Mouse (Mus musculus) lung, embryonic 15.5 days (tissue): ENCODE measurements around the gene Kif3b. TPM values are rescaled to one million over a fixed set of nuclear protein-coding genes. Genes with fewer than 3 reads are reported as not detected.

Experiments
- ATAC-seq: fragments of 200-750 bp; cut with Nextera tagmentation; 2 replicates; pipeline ENCODE4 v1.8.0; 2017; ENCODE audit warnings: moderate number of reproducible peaks, borderline replicate concordance; ENCODE audit not compliant: low FRiP score, low TSS enrichment; ENCODE audit errors: extremely low read depth
- H3K27ac ChIP-seq: fragments of 300-500 bp; sonication (generic); 2 replicates; pipeline ENCODE4 v1.5.1; 2015; ENCODE audit warnings: moderate library complexity, mild to moderate bottlenecking, inconsistent platforms
- H3K27me3 ChIP-seq: fragments of 300-500 bp; sonication (generic); 2 replicates; pipeline ENCODE4 v1.6.1; 2015; ENCODE audit warnings: inconsistent platforms
- H3K36me3 ChIP-seq: fragments of 300-500 bp; sonication (generic); 2 replicates; pipeline ENCODE4 v1.6.1; 2015; ENCODE audit warnings: inconsistent platforms
- H3K4me1 ChIP-seq: fragments of 300-500 bp; sonication (generic); 2 replicates; pipeline ENCODE4 v1.6.1; 2015; ENCODE audit warnings: inconsistent platforms
- H3K4me2 ChIP-seq: fragments of 300-500 bp; sonication (generic); 2 replicates; pipeline ENCODE4 v1.6.1; 2015; ENCODE audit warnings: inconsistent platforms, mild to moderate bottlenecking, moderate library complexity
- H3K4me3 ChIP-seq: fragments of 300-500 bp; sonication (generic); 2 replicates; pipeline ENCODE4 v1.5.1; 2015; ENCODE audit warnings: mild to moderate bottlenecking, inconsistent platforms
- H3K9ac ChIP-seq: fragments of 300-500 bp; sonication (generic); 2 replicates; pipeline ENCODE4 v1.6.1; 2015; ENCODE audit warnings: inconsistent platforms
- H3K9me3 ChIP-seq: fragments of 300-500 bp; sonication (generic); 2 replicates; pipeline ENCODE4 v1.6.1; 2016; ENCODE audit warnings: inconsistent platforms
- WGBS: fragments of 180-500 bp; shearing (Covaris S2); methylation state at CpG from one replicate; pipeline ENCODE4 v1.1.7; 2015; 5-methylcytosine and 5-hydroxymethylcytosine counted together
- polyA plus RNA-seq: library from polyadenylated mRNA; unstranded; fragments of >200 nt; fragmentation: Nextera tagmentation; extraction: Ambion mirVana; gene quantifications from 2 replicates; pipeline ENCODE4 v1.2.1, GENCODE M21; 2015

Kif3b gene
- polyA plus RNA-seq, 1 experiment from 2014 or later, result 7.3 TPM

DNA sequence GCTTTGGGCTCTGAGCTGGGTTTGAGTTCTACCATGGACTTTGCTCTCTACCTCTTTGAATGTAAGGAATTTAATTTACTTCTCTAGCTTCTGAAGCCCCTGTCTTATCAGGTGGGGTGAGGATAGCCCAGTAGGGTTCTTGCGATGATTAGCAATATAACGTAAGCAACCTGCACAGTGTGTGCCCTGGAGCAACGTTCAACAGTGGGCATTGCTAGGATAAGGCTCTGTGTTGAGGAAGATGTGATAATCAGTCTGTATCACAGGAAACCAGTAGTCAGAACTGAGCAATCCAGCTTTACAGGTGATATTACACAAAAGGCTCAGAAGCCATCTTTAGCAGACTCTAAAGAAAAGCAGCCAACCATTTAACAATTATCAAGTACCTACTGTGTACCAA is 43.1 kb downstream of the Kif3b start:
- H3K4me3 ChIP-seq, result no peak overlapping the region
- no peak overlapping the region for H3K9ac ChIP-seq
- H3K27ac ChIP-seq, result no peak overlapping the region
- 75% methylated on average over 3 of the region's 3 CpGs for WGBS
- no peaks in the 10 kb centered on the region for H3K27me3 ChIP-seq
- no peak overlapping the region for H3K4me2 ChIP-seq
- H3K9me3 ChIP-seq, result no peaks in the 10 kb centered on the region
- H3K4me1 ChIP-seq, result 0 out of 2 replicates have a peak, but pooled peaks cover 4% of the 10 kb centered on the region
- ATAC-seq, result no peak
- H3K36me3 ChIP-seq, result peaks cover 13% of the 10 kb centered on the region

DNA sequence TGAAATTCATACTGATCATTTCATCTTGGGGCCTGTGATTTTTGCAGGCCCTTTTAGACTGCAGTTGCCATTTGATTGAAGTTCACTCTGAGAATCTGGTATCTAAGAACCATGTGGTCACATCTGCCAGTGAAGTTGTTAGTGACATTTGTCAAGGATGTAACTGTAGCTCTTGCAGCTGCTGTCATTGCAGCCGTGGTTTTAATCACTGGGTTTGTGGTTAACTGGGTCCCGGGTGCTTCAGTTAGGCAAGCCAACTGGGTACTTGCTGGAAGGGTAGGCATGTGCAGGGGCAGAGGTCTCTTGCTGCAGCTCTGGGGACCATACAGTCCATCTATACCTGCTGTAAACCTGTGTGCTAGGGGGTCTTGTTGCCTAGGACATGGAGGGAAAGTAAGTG is 44.9 kb downstream of the Kif3b start:
- no peaks in the 10 kb centered on the region for H3K9me3 ChIP-seq
- H3K4me3 ChIP-seq, result no peak overlapping the region
- no peak overlapping the region for H3K27ac ChIP-seq
- no peak overlapping the region for H3K4me2 ChIP-seq
- no peaks in the 10 kb centered on the region for H3K27me3 ChIP-seq
- H3K36me3 ChIP-seq, result 0 out of 2 replicates have a peak, but pooled peaks cover 3% of the 10 kb centered on the region
- 0 out of 2 replicates have a peak, but pooled peaks cover 4% of the 10 kb centered on the region for H3K4me1 ChIP-seq
- 32% methylated on average over 2 of the region's 2 CpGs for WGBS
- no peak overlapping the region for H3K9ac ChIP-seq
- ATAC-seq, result no peak

DNA sequence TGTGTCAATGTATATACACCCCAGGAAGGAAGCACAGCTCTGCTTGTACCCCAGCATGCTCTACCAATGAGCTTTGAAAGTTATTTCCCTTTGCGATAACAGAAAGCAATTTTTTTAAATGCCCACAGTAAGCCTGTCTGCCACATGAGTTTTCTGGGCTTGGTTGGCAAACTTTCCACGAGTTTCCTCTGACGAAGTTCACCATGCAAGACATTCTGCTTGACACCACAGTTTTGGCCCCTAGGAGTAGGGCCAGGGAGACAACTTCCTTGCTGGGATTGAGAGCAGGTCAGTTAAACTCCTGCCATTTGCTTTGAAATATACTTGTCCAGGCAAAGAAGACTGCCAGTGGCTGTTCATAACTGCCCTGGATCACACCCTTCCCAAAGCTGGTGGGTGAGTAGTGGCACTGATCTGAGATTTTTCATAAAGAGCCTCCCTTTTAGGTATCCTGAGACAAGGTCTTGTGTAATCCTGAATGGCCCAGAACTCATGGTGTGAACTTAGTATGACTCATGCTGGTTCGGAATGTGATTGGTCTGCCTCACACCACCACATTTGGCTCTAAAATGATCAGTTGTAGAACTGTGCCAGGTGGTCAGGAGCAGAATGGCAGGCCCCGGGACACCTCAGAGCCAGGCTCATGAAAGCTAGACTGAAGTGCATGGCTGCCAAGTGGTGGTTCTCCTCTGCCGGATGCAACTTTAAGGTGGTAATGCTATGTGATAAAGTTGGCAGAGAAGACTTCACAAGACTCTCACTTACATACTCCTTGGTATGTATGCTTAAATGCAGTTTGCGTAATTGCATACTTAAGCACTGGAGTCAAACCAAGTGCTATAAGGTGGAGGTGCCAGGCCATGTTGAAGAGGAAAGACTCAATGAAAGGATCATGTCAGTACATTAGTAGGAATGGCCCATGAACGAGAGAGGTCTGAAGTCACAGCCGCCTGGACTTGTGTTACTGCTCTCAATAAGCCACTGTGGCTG is 47.4 kb downstream of the Kif3b start:
- no peaks in the 10 kb centered on the region for H3K9me3 ChIP-seq
- no peak overlapping the region for H3K9ac ChIP-seq
- no peaks in the 10 kb centered on the region for H3K27me3 ChIP-seq
- 0 out of 2 replicates have a peak, but pooled peaks cover 4% of the 10 kb centered on the region for H3K4me1 ChIP-seq
- H3K27ac ChIP-seq, result no peak overlapping the region
- peaks cover 7% of the 10 kb centered on the region; the same call in 1 of the 2 replicates for H3K36me3 ChIP-seq
- ATAC-seq, result no peak
- no peak overlapping the region for H3K4me3 ChIP-seq
- WGBS, result 79% methylated on average over 9 of the region's 9 CpGs
- no peak overlapping the region for H3K4me2 ChIP-seq

DNA sequence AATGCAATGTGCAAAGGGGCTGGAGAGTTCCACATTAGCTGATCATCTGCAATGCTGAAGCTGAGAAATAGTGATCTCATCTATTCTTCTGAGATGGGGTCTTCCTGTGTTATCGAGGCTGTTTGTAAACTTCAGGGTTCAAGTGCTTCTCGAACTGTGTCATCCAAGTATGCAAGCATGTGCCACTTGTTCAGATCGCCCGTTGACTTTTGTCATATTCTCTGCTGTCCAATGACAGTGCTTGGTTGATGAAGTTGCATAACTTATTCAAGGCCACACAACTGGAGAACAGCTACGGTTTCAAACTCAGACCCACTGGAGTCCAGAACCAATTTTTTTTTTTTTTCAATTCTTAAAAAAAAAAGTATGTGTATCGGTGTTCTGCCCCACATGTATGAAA is 51.0 kb downstream of the Kif3b start:
- Histone ChIP-seq H3K4me1 (peaks cover 14% of the 10 kb centered on the region; the same call in 1 of the 2 replicates), H3K9ac (no peak overlapping the region), H3K36me3 (peaks cover 7% of the 10 kb centered on the region; the same call in 1 of the 2 replicates), H3K4me2 (no peak overlapping the region), H3K27me3 (no peaks in the 10 kb centered on the region), H3K27ac (no peak overlapping the region), H3K9me3 (no peaks in the 10 kb centered on the region), H3K4me3 (no peak overlapping the region)
- WGBS, result 78% methylated on average over 6 of the region's 6 CpGs
- no peak for ATAC-seq

- no peak for ATAC-seq
- Histone ChIP-seq H3K9me3 (no peaks in the 10 kb centered on the region), H3K27ac (no peak overlapping the region), H3K4me3 (no peak overlapping the region), H3K36me3 (peaks cover 7% of the 10 kb centered on the region; the same call in 1 of the 2 replicates), H3K9ac (no peak overlapping the region), H3K4me2 (no peak overlapping the region), H3K4me1 (peaks cover 14% of the 10 kb centered on the region; the same call in 1 of the 2 replicates), H3K27me3 (no peaks in the 10 kb centered on the region)
- WGBS, result 68% methylated on average over 3 of the region's 3 CpGs
These were observed 51.4 kb downstream of the Kif3b start for GRCm38 (mm10) chr2:153342602-153343001.

DNA sequence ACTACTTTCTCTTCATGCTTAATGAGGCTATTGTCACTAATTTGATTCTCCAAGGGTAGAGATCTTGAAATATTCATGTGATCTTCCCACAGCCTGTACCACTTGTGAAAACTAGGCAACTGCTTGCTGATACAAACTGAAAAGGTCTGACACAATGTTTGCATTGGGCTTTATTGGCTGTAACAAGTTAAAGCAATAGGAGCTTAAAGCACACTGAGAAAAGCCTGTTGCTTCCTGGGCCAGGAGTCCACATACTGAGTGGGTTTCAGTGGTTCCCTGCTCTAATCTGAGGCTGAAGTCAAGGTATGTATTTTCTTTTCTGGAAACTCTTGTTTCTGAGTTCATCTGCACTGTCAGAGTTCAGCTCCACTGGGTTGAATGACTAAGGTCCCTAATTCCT is 52.0 kb downstream of the Kif3b start:
- ATAC-seq, result no peak
- H3K9ac ChIP-seq, result no peak overlapping the region

DNA sequence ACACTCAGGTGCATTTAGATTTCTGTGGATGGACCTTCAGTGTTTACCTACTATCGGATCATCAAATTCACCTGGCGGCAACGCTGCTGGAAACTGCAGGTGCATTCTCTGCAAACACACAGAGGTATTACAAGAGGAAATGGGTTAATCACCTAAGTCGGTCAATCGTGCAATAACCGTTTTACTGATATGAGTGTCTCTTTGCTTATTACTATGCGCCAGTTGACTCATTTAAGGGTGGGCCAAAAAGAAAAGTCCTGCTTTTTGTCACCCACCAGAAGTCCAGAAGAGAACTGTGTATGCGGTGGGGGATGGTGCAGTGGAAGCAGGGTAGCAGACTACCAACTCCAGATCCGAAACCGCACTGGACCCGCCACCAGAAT is 53.8 kb downstream of the Kif3b start:
- peak overlapping the region; percentile 58 for H3K9ac ChIP-seq
- H3K27ac ChIP-seq, result peak overlapping the region; percentile 100
- H3K4me3 ChIP-seq, result peak overlapping the region; percentile 84
- no peaks in the 10 kb centered on the region for H3K27me3 ChIP-seq
- H3K4me1 ChIP-seq, result peaks cover 28% of the 10 kb centered on the region
- 3% methylated on average over 11 of the region's 11 CpGs for WGBS
- peak overlapping the region; percentile 59 for H3K4me2 ChIP-seq
- H3K36me3 ChIP-seq, result peaks cover 7% of the 10 kb centered on the region; the same call in 1 of the 2 replicates
- H3K9me3 ChIP-seq, result no peaks in the 10 kb centered on the region
- ATAC-seq, result no peak

More for the DNA sequence above, 52.0 kb downstream of the Kif3b start:
- Histone ChIP-seq H3K27ac (no peak overlapping the region), H3K9me3 (no peaks in the 10 kb centered on the region), H3K4me1 (peaks cover 18% of the 10 kb centered on the region), H3K4me3 (no peak overlapping the region), H3K4me2 (no peak overlapping the region), H3K27me3 (no peaks in the 10 kb centered on the region), H3K36me3 (peaks cover 7% of the 10 kb centered on the region; the same call in 1 of the 2 replicates)

- Histone ChIP-seq H3K4me1 (peaks cover 33% of the 10 kb centered on the region), H3K36me3 (peaks cover 6% of the 10 kb centered on the region; the same call in 1 of the 2 replicates), H3K4me2 (peak within 1 kb of the TSS; percentile 64), H3K9ac (peak within 1 kb of the TSS; percentile 96), H3K27ac (peak within 1 kb of the TSS; percentile 100), H3K9me3 (no peaks in the 10 kb centered on the region), H3K4me3 (peak within 1 kb of the TSS; percentile 84), H3K27me3 (no peaks in the 10 kb centered on the region)
- under 1% methylated on average over 71 of the region's 79 CpGs for WGBS
- peak; percentile 95 for ATAC-seq
These were observed 54.4 kb downstream of the Kif3b start, which contains the start of gene Asxl1 for GRCm38 (mm10) chr2:153345454-153346220. Gene Asxl1, plus strand, starts transcription at chr2:153345829.

GRCm38 (mm10) chr2:153346221-153347182 is 55.3 kb downstream of the Kif3b start:
- Histone ChIP-seq H3K4me3 (peak overlapping the region; percentile 84), H3K9me3 (no peaks in the 10 kb centered on the region), H3K36me3 (peaks cover 4% of the 10 kb centered on the region; the same call in 1 of the 2 replicates), H3K9ac (peak overlapping the region; percentile 96), H3K27ac (peak overlapping the region; percentile 100), H3K4me2 (peak overlapping the region; percentile 64), H3K27me3 (no peaks in the 10 kb centered on the region), H3K4me1 (peaks cover 41% of the 10 kb centered on the region)
- peak; percentile 74 for ATAC-seq
- WGBS, result 0% methylated on average over 28 of the region's 76 CpGs

DNA sequence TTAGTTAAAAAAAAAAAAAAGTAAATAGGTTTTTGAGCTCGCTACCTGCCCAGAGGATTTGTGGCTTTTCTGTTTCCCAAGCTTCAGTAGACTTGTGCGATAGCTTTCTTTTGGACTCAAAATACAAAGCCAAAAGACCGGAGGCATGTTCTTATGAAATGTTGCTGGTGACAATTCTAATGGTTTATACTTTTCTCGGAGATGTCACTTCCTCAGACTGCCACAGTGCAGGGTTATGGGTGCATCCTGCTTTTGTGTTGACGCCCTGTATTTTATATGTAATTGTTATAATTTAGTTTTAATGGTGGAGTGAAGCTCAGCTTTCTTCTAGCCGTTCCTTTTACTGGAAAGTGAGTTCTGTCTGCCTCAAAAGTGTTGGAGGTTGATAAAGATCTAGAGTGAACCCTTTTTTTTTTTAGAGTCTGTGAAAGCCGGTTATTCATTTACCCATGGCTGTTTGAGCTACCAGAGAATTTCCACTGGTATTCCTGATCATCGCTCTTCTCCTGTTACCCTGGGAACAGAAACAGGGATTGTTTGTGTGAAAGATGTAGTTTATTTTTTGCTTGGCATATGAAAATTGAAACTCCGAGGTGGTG is 56.1 kb downstream of the Kif3b start:
- Histone ChIP-seq H3K36me3 (peaks cover 5% of the 10 kb centered on the region), H3K27me3 (no peaks in the 10 kb centered on the region), H3K4me3 (peak overlapping the region; percentile 84), H3K4me2 (peak overlapping the region; percentile 64), H3K9ac (peak overlapping the region; percentile 96), H3K9me3 (no peaks in the 10 kb centered on the region), H3K27ac (peak overlapping the region; percentile 100), H3K4me1 (peaks cover 41% of the 10 kb centered on the region)
- WGBS, result 1% methylated on average over 9 of the region's 9 CpGs
- ATAC-seq, result no peak
